Mouse (Mus musculus): ENCODE data around the gene Lgalsl. TPM values are rescaled to one million over a fixed set of nuclear protein-coding genes. Genes with fewer than 3 reads are reported as not detected.

Lgalsl gene
- polyA plus RNA-seq, 1 experiment from 2014 or later = 33.6 TPM

GRCm38 (mm10) chr11:20806659-20807058, 24.2 kb downstream of the Lgalsl start:
- H3K4me1 ChIP-seq (ENCODE audit: control insufficient read depth, insufficient read depth, low read length) = no peaks in the 10 kb centered on the region
- no peaks in the 10 kb centered on the region for H3K27me3 ChIP-seq (ENCODE audit: control insufficient read depth, insufficient read depth, low read length)
- no peak overlapping the region for H3K9ac ChIP-seq (ENCODE audit: low read length)
- no peak overlapping the region for H3K27ac ChIP-seq (ENCODE audit: low read length)
- WGBS = 74% methylated on average over 5 of the region's 5 CpGs
- no peak overlapping the region for H3K4me2 ChIP-seq (ENCODE audit: low read depth, low read length)
- H3K36me3 ChIP-seq (ENCODE audit: control insufficient read depth, insufficient read depth, low read length) = no peaks in the 10 kb centered on the region
- no peaks in the 10 kb centered on the region for H3K9me3 ChIP-seq (replicated peaks; ENCODE audit: control insufficient read depth, low read length)
- no peak overlapping the region for H3K4me3 ChIP-seq (replicated peaks; ENCODE audit: low read length)
- no peak for ATAC-seq (ENCODE audit: insufficient read depth, low FRiP score)

- H3K9ac ChIP-seq (ENCODE audit: low read length) = no peak overlapping the region
- H3K27me3 ChIP-seq (ENCODE audit: control insufficient read depth, insufficient read depth, low read length) = no peaks in the 10 kb centered on the region
- H3K4me3 ChIP-seq (replicated peaks; ENCODE audit: low read length) = no peak overlapping the region
- no peaks in the 10 kb centered on the region for H3K4me1 ChIP-seq (ENCODE audit: control insufficient read depth, insufficient read depth, low read length)
- 32% methylated on average over 4 of the region's 4 CpGs for WGBS
- H3K4me2 ChIP-seq (ENCODE audit: low read depth, low read length) = no peak overlapping the region
- no peaks in the 10 kb centered on the region for H3K36me3 ChIP-seq (ENCODE audit: control insufficient read depth, insufficient read depth, low read length)
- no peak for ATAC-seq (ENCODE audit: insufficient read depth, low FRiP score)
- H3K27ac ChIP-seq (ENCODE audit: low read length) = no peak overlapping the region
- H3K9me3 ChIP-seq (replicated peaks; ENCODE audit: control insufficient read depth, low read length) = no peaks in the 10 kb centered on the region
Measured at GRCm38 (mm10) chr11:20805604-20806249, 25.1 kb downstream of the Lgalsl start.

- H3K27ac ChIP-seq (ENCODE audit: low read length) = no peak overlapping the region
- no peak overlapping the region for H3K4me2 ChIP-seq (ENCODE audit: low read depth, low read length)
- no peaks in the 10 kb centered on the region for H3K4me1 ChIP-seq (ENCODE audit: control insufficient read depth, insufficient read depth, low read length)
- H3K4me3 ChIP-seq (replicated peaks; ENCODE audit: low read length) = no peak overlapping the region
- H3K27me3 ChIP-seq (ENCODE audit: control insufficient read depth, insufficient read depth, low read length) = no peaks in the 10 kb centered on the region
- ATAC-seq (ENCODE audit: insufficient read depth, low FRiP score) = no peak
- H3K9ac ChIP-seq (ENCODE audit: low read length) = no peak overlapping the region
- no peaks in the 10 kb centered on the region for H3K9me3 ChIP-seq (replicated peaks; ENCODE audit: control insufficient read depth, low read length)
- 89% methylated on average over 4 of the region's 4 CpGs for WGBS
- H3K36me3 ChIP-seq (ENCODE audit: control insufficient read depth, insufficient read depth, low read length) = no peaks in the 10 kb centered on the region
Measured at GRCm38 (mm10) chr11:20804416-20804815, 26.4 kb downstream of the Lgalsl start.

- Histone ChIP-seq H3K4me3 (replicated peaks; ENCODE audit: low read length) (no peak overlapping the region), H3K4me2 (ENCODE audit: low read depth, low read length) (no peak overlapping the region; the same call in 1 of the 2 replicates), H3K9me3 (replicated peaks; ENCODE audit: control insufficient read depth, low read length) (no peaks in the 10 kb centered on the region), H3K9ac (ENCODE audit: low read length) (0 out of 2 replicates have a peak overlapping the region, but pooled peaks have one; percentile 23), H3K4me1 (ENCODE audit: control insufficient read depth, insufficient read depth, low read length) (no peaks in the 10 kb centered on the region), H3K27me3 (ENCODE audit: control insufficient read depth, insufficient read depth, low read length) (no peaks in the 10 kb centered on the region), H3K27ac (ENCODE audit: low read length) (no peak overlapping the region), H3K36me3 (ENCODE audit: control insufficient read depth, insufficient read depth, low read length) (no peaks in the 10 kb centered on the region)
- 27% methylated on average over 14 of the region's 14 CpGs for WGBS
- peak; percentile 56; the same call in 1 of the 2 replicates for ATAC-seq (ENCODE audit: insufficient read depth, low FRiP score)
Measured at GRCm38 (mm10) chr11:20800277-20801092, 30.4 kb downstream of the Lgalsl start.

GRCm38 (mm10) chr11:20797841-20798240, 33.0 kb downstream of the Lgalsl start:
- H3K4me1 ChIP-seq (ENCODE audit: control insufficient read depth, insufficient read depth, low read length) = 0 out of 2 replicates have a peak, but pooled peaks cover 3% of the 10 kb centered on the region
- H3K27me3 ChIP-seq (ENCODE audit: control insufficient read depth, insufficient read depth, low read length) = no peaks in the 10 kb centered on the region
- WGBS = 89% methylated on average over 6 of the region's 6 CpGs
- no peak overlapping the region for H3K9ac ChIP-seq (ENCODE audit: low read length)
- H3K27ac ChIP-seq (ENCODE audit: low read length) = no peak overlapping the region
- no peaks in the 10 kb centered on the region for H3K9me3 ChIP-seq (replicated peaks; ENCODE audit: control insufficient read depth, low read length)
- ATAC-seq (ENCODE audit: insufficient read depth, low FRiP score) = no peak
- H3K4me3 ChIP-seq (replicated peaks; ENCODE audit: low read length) = no peak overlapping the region
- H3K4me2 ChIP-seq (ENCODE audit: low read depth, low read length) = no peak overlapping the region
- no peaks in the 10 kb centered on the region for H3K36me3 ChIP-seq (ENCODE audit: control insufficient read depth, insufficient read depth, low read length)

GRCm38 (mm10) chr11:20795466-20795865, 35.4 kb downstream of the Lgalsl start:
- no peaks in the 10 kb centered on the region for H3K9me3 ChIP-seq (replicated peaks; ENCODE audit: control insufficient read depth, low read length)
- H3K4me2 ChIP-seq (ENCODE audit: low read depth, low read length) = no peak overlapping the region
- no peaks in the 10 kb centered on the region for H3K27me3 ChIP-seq (ENCODE audit: control insufficient read depth, insufficient read depth, low read length)
- H3K4me1 ChIP-seq (ENCODE audit: control insufficient read depth, insufficient read depth, low read length) = 0 out of 2 replicates have a peak, but pooled peaks cover 3% of the 10 kb centered on the region
- 38% methylated on average over 2 of the region's 2 CpGs for WGBS
- H3K36me3 ChIP-seq (ENCODE audit: control insufficient read depth, insufficient read depth, low read length) = no peaks in the 10 kb centered on the region
- no peak overlapping the region for H3K9ac ChIP-seq (ENCODE audit: low read length)
- no peak overlapping the region for H3K27ac ChIP-seq (ENCODE audit: low read length)
- H3K4me3 ChIP-seq (replicated peaks; ENCODE audit: low read length) = no peak overlapping the region
- ATAC-seq (ENCODE audit: insufficient read depth, low FRiP score) = no peak

- Histone ChIP-seq H3K27me3 (ENCODE audit: control insufficient read depth, insufficient read depth, low read length) (no peaks in the 10 kb centered on the region), H3K36me3 (ENCODE audit: control insufficient read depth, insufficient read depth, low read length) (no peaks in the 10 kb centered on the region), H3K4me3 (replicated peaks; ENCODE audit: low read length) (no peak overlapping the region), H3K9ac (ENCODE audit: low read length) (0 out of 2 replicates have a peak overlapping the region, but pooled peaks have one; percentile 39), H3K4me2 (ENCODE audit: low read depth, low read length) (no peak overlapping the region), H3K4me1 (ENCODE audit: control insufficient read depth, insufficient read depth, low read length) (0 out of 2 replicates have a peak, but pooled peaks cover 3% of the 10 kb centered on the region), H3K27ac (ENCODE audit: low read length) (no peak overlapping the region), H3K9me3 (replicated peaks; ENCODE audit: control insufficient read depth, low read length) (no peaks in the 10 kb centered on the region)
- WGBS = 41% methylated on average over 11 of the region's 11 CpGs
- ATAC-seq (ENCODE audit: insufficient read depth, low FRiP score) = no peak; the same call in 1 of the 2 replicates
Measured at GRCm38 (mm10) chr11:20794913-20795254, 36.0 kb downstream of the Lgalsl start.

GRCm38 (mm10) chr11:20794196-20794912, 36.5 kb downstream of the Lgalsl start:
- peak; percentile 81 for ATAC-seq (ENCODE audit: insufficient read depth, low FRiP score)
- no peaks in the 10 kb centered on the region for H3K36me3 ChIP-seq (ENCODE audit: control insufficient read depth, insufficient read depth, low read length)
- no peak overlapping the region for H3K27ac ChIP-seq (ENCODE audit: low read length)
- no peaks in the 10 kb centered on the region for H3K9me3 ChIP-seq (replicated peaks; ENCODE audit: control insufficient read depth, low read length)
- 0 out of 2 replicates have a peak overlapping the region, but pooled peaks have one; percentile 39 for H3K9ac ChIP-seq (ENCODE audit: low read length)
- 0 out of 2 replicates have a peak, but pooled peaks cover 3% of the 10 kb centered on the region for H3K4me1 ChIP-seq (ENCODE audit: control insufficient read depth, insufficient read depth, low read length)
- 33% methylated on average over 10 of the region's 10 CpGs for WGBS
- no peak overlapping the region for H3K4me3 ChIP-seq (replicated peaks; ENCODE audit: low read length)
- no peak overlapping the region for H3K4me2 ChIP-seq (ENCODE audit: low read depth, low read length)
- no peaks in the 10 kb centered on the region for H3K27me3 ChIP-seq (ENCODE audit: control insufficient read depth, insufficient read depth, low read length)

Data from stomach, embryonic 16.5 days (tissue).